Mouse (Mus musculus): ENCODE data around the gene Hpn.

Hpn gene

GRCm38 (mm10) chr7:31082831-31083588 is 32.1 kb downstream of the Hpn start:
- in situ Hi-C loops (cut with MboI, MseI), result no loop called here

GRCm38 (mm10) chr7:31082106-31082505 is 33.0 kb downstream of the Hpn start:
- in situ Hi-C loops (cut with MboI, MseI), result no loop called here

GRCm38 (mm10) chr7:31081106-31081505 is 34.0 kb downstream of the Hpn start:
- in situ Hi-C loops (cut with MboI, MseI), result no loop called here

- in situ Hi-C loops (cut with MboI, MseI), result no loop called here
Measured at GRCm38 (mm10) chr7:31080611-31081010, 34.5 kb downstream of the Hpn start.

GRCm38 (mm10) chr7:31079670-31080069 is 35.4 kb downstream of the Hpn start:
- in situ Hi-C loops (cut with MboI, MseI), result no loop called here

GRCm38 (mm10) chr7:31077885-31078445 is 37.1 kb downstream of the Hpn start:
- in situ Hi-C loops (cut with MboI, MseI), result no loop called here

GRCm38 (mm10) chr7:31077470-31077869 is 37.6 kb downstream of the Hpn start:
- in situ Hi-C loops (cut with MboI, MseI), result no loop called here

GRCm38 (mm10) chr7:31076492-31076891 is 38.6 kb downstream of the Hpn start, which contains the start of gene Fxyd3:
TSS of gene Fxyd3 (minus strand) at chr7:31076704.
- in situ Hi-C loops (cut with MboI, MseI), result no loop called here

GRCm38 (mm10) chr7:31074713-31075069 is 40.4 kb downstream of the Hpn start:
- in situ Hi-C loops (cut with MboI, MseI), result no loop called here

GRCm38 (mm10) chr7:31074061-31074712 is 40.9 kb downstream of the Hpn start:
- in situ Hi-C loops (cut with MboI, MseI), result no loop called here

- in situ Hi-C loops (cut with MboI, MseI), result no loop called here
Measured at GRCm38 (mm10) chr7:31073546-31073945, 41.5 kb downstream of the Hpn start.

- in situ Hi-C loops (cut with MboI, MseI), result no loop called here
Measured at GRCm38 (mm10) chr7:31072326-31072725, 42.8 kb downstream of the Hpn start.

GRCm38 (mm10) chr7:31070324-31070723 is 44.8 kb downstream of the Hpn start:
- in situ Hi-C loops (cut with MboI, MseI), result no loop called here

- in situ Hi-C loops (cut with MboI, MseI), result no loop called here
Measured at GRCm38 (mm10) chr7:31069491-31069890, 45.6 kb downstream of the Hpn start.

- in situ Hi-C loops (cut with MboI, MseI), result no loop called here
Measured at GRCm38 (mm10) chr7:31067836-31068235, 47.3 kb downstream of the Hpn start.

GRCm38 (mm10) chr7:31063074-31063560 is 52.0 kb downstream of the Hpn start:
- in situ Hi-C loops (cut with MboI, MseI), result no loop called here

- in situ Hi-C loops (cut with MboI, MseI), result no loop called here
Measured at GRCm38 (mm10) chr7:31060621-31061010, 54.5 kb downstream of the Hpn start.

- in situ Hi-C loops (cut with MboI, MseI), result no loop called here
Measured at GRCm38 (mm10) chr7:31059919-31060620, 55.0 kb downstream of the Hpn start.

GRCm38 (mm10) chr7:31059108-31059507 is 56.0 kb downstream of the Hpn start, which contains the start of gene Lgi4:
TSS of gene Lgi4 (plus strand) at chr7:31059342.
- in situ Hi-C loops (cut with MboI, MseI), result no loop called here

- in situ Hi-C loops (cut with MboI, MseI), result no loop called here
Measured at GRCm38 (mm10) chr7:31058211-31058610, 56.9 kb downstream of the Hpn start.

GRCm38 (mm10) chr7:31057730-31058129 is 57.4 kb downstream of the Hpn start:
- in situ Hi-C loops (cut with MboI, MseI), result no loop called here

GRCm38 (mm10) chr7:31057071-31057470 is 58.0 kb downstream of the Hpn start, which contains the start of gene Fxyd1:
TSS of gene Fxyd1 (minus strand) at chr7:31057199.
- in situ Hi-C loops (cut with MboI, MseI), result no loop called here
